Mouse (Mus musculus) embryonic facial prominence, embryonic 10.5 days (tissue): Measurements from ENCODE around the gene Bbs12. TPM values are rescaled to one million over a fixed set of nuclear protein-coding genes. Genes with fewer than 3 reads are reported as not detected.

Experiments
- DNase-seq: peaks from one replicate; pipeline ENCODE4 v3.0.0-alpha.2; 2017; ENCODE audit warnings: low spot score
- H3K27ac ChIP-seq: fragments of 300-500 bp; sonication (generic); replicated peaks from 2 replicates; pipeline ENCODE4 v1.5.1; 2016; ENCODE audit warnings: mild to moderate bottlenecking
- H3K27me3 ChIP-seq: fragments of 300-500 bp; sonication (generic); replicated peaks from 2 replicates; pipeline ENCODE4 v1.6.1; 2016; ENCODE audit warnings: low read depth, mild to moderate bottlenecking; ENCODE audit not compliant: poor library complexity, severe bottlenecking
- H3K36me3 ChIP-seq: fragments of 300-500 bp; sonication (generic); replicated peaks from 2 replicates; pipeline ENCODE4 v1.6.1; 2016; ENCODE audit warnings: mild to moderate bottlenecking, moderate library complexity
- H3K4me1 ChIP-seq: fragments of 300-500 bp; sonication (generic); 2 replicates; pipeline ENCODE4 v1.6.1; 2016
- H3K4me3 ChIP-seq: fragments of 300-500 bp; sonication (generic); 2 replicates; pipeline ENCODE4 v1.5.1; 2016; ENCODE audit warnings: mild to moderate bottlenecking, moderate library complexity
- H3K9me3 ChIP-seq: fragments of 300-500 bp; sonication (generic); 2 replicates; pipeline ENCODE4 v1.6.1; 2016; ENCODE audit warnings: mild to moderate bottlenecking
- WGBS: fragments of 180-500 bp; shearing (Covaris S2); methylation state at CpG from one replicate; pipeline ENCODE4 v1.1.7; 2016; 5-methylcytosine and 5-hydroxymethylcytosine counted together
- polyA plus RNA-seq: library from polyadenylated mRNA; unstranded; fragments of >200 nt; fragmentation: Nextera tagmentation; extraction: Ambion mirVana; gene quantifications from 2 replicates; pipeline ENCODE4 v1.2.1, GENCODE M21; 2016

Bbs12 gene
- polyA plus RNA-seq, 1 experiment from 2014 or later: 8.7 TPM

GRCm38 (mm10) chr3:37366381-37367053 is 54.2 kb downstream of the Bbs12 start:
- H3K27me3 ChIP-seq: no peaks in the 10 kb centered on the region
- no peak overlapping the region for H3K4me3 ChIP-seq
- no peaks in the 10 kb centered on the region for H3K36me3 ChIP-seq
- no peak overlapping the region for H3K27ac ChIP-seq
- no peaks in the 10 kb centered on the region for H3K9me3 ChIP-seq
- WGBS: 70% methylated on average over 4 of the region's 4 CpGs
- no peaks in the 10 kb centered on the region for H3K4me1 ChIP-seq
- no peak for DNase-seq

- Histone ChIP-seq H3K36me3 (no peaks in the 10 kb centered on the region), H3K4me3 (no peak overlapping the region), H3K9me3 (no peaks in the 10 kb centered on the region), H3K27ac (no peak overlapping the region), H3K27me3 (no peaks in the 10 kb centered on the region), H3K4me1 (no peaks in the 10 kb centered on the region)
- no peak for DNase-seq
- WGBS: 76% methylated on average over 4 of the region's 4 CpGs
Observed at GRCm38 (mm10) chr3:37370407-37370806, 58.1 kb downstream of the Bbs12 start.

Other genes starting within 250 kb of the Bbs12 start
- gene Adad1, start 249.0 kb upstream of the Bbs12 start, polyA plus RNA-seq: 0.20 and 0.52 TPM in 2 replicates
- gene Il2, start 186.6 kb upstream of the Bbs12 start, polyA plus RNA-seq: 0.18 and 0.22 TPM in 2 replicates
- gene Il21, start 79.9 kb upstream of the Bbs12 start, polyA plus RNA-seq: 0.05 TPM in 1 of 2 replicates, not detected in the other
- 1.4 and 2.4 TPM in 2 replicates for gene Cetn4, start 154 bp downstream of the Bbs12 start, polyA plus RNA-seq
- 0.36 and 0.41 TPM in 2 replicates for gene Fgf2, start 35.8 kb downstream of the Bbs12 start, polyA plus RNA-seq
- 49.8 and 51.7 TPM in 2 replicates for gene Spata5, start 107.3 kb downstream of the Bbs12 start, polyA plus RNA-seq
- gene Nudt6, start 107.7 kb downstream of the Bbs12 start, polyA plus RNA-seq: 3.6 and 4.2 TPM in 2 replicates